Mouse (Mus musculus) ES-E14 (cell line): ENCODE results near the gene Rragd. TPM values are rescaled to one million over a fixed set of nuclear protein-coding genes. Genes with fewer than 3 reads are reported as not detected.

Experiments used
- DNase-seq: peaks from one replicate; pipeline ENCODE4 v3.0.0-alpha.2; 2013; ENCODE audit warnings: low read depth, low spot score
- H3K27ac ChIP-seq: 2 replicates; pipeline ENCODE4 v1.5.1; 2012; ENCODE audit warnings: low read depth, mild to moderate bottlenecking, low read length, moderate library complexity, mixed read lengths; ENCODE audit not compliant: poor library complexity, insufficient read depth, severe bottlenecking
- H3K36me3 ChIP-seq: 2 replicates; pipeline ENCODE4 v1.6.1; 2012; ENCODE audit warnings: mild to moderate bottlenecking, low read length, moderate library complexity, mixed read lengths; ENCODE audit not compliant: control insufficient read depth, poor library complexity, insufficient read depth, severe bottlenecking
- H3K4me1 ChIP-seq, 2 experiments: fragments of 150-350 bp in 1 of 2; sonication (generic) in 1 of 2; 2 replicates each; pipeline ENCODE4 v1.6.1; 2012; ENCODE audit warnings: low read length in 2 of 2, mild to moderate bottlenecking in 1 of 2, mixed read lengths in 1 of 2; ENCODE audit not compliant: control insufficient read depth in 2 of 2, insufficient read depth in 2 of 2, poor library complexity in 1 of 2
- H3K4me3 ChIP-seq, 2 experiments: fragments of 150-350 bp in 1 of 2; sonication (generic) in 1 of 2; 2 replicates each; pipeline ENCODE4 v1.5.1; 2012; ENCODE audit warnings: low read length in 2 of 2, low read depth in 1 of 2, mild to moderate bottlenecking in 1 of 2, mixed read lengths in 1 of 2; ENCODE audit not compliant: insufficient read depth in 1 of 2, poor library complexity in 1 of 2, severe bottlenecking in 1 of 2
- H3K9ac ChIP-seq: 2 replicates; pipeline ENCODE4 v1.6.1; 2012; ENCODE audit warnings: low read depth, mild to moderate bottlenecking, low read length, mixed read lengths; ENCODE audit not compliant: poor library complexity, insufficient read depth, severe bottlenecking
- H3K9me3 ChIP-seq: fragments of 150-350 bp; sonication (generic); 2 replicates; pipeline ENCODE4 v1.6.1; 2012; ENCODE audit warnings: low read depth, mild to moderate bottlenecking, low read length; ENCODE audit not compliant: control insufficient read depth, insufficient read depth
- CHD2 ChIP-seq: IDR thresholded peaks from 2 replicates; pipeline ENCODE4 v1.6.1; 2014; ENCODE audit warnings: mild to moderate bottlenecking, low read depth, low read length, inconsistent platforms
- HCFC1 ChIP-seq: IDR thresholded peaks from 2 replicates; pipeline ENCODE4 v1.6.1; 2012; ENCODE audit warnings: low read length, inconsistent platforms, borderline replicate concordance; ENCODE audit not compliant: insufficient read depth
- MAFK ChIP-seq: IDR thresholded peaks from 2 replicates; pipeline ENCODE4 v1.6.1; 2014; ENCODE audit warnings: mild to moderate bottlenecking, low read depth, low read length, inconsistent platforms; ENCODE audit not compliant: insufficient read depth
- ZC3H11A ChIP-seq: IDR thresholded peaks from 2 replicates; pipeline ENCODE4 v1.6.1; 2012; ENCODE audit warnings: low read depth, mild to moderate bottlenecking, inconsistent platforms, low read length, borderline replicate concordance
- ZNF384 ChIP-seq: IDR thresholded peaks from 2 replicates; pipeline ENCODE4 v1.6.1; 2012; ENCODE audit warnings: low read depth, low read length, inconsistent platforms
- in situ Hi-C, 2 experiments: fragments of 600-800 bp; cut with MboI; formaldehyde crosslinking; loops; one replicate each; pipeline ENCODE4 v1.15.1; 2025; ENCODE audit warnings: low sequenced_read_pairs in 2 of 2, inconsistent platforms in 1 of 2; ENCODE audit not compliant: unreplicated experiment in 2 of 2
- total RNA-seq: library from RNA; depleted of rRNA; stranded (reverse); fragments of 300-350 nt; gene quantifications from 2 replicates; pipeline ENCODE4 v1.2.3, GENCODE M21; 2012

Rragd gene
- total RNA-seq, 1 experiment, result 14.4 TPM

- Histone ChIP-seq H3K36me3 (no peaks in the 10 kb centered on the region), H3K9ac (peak overlapping the region; percentile 80), H3K27ac (peak overlapping the region; percentile 4), H3K9me3 (no peaks in the 10 kb centered on the region), H3K4me1 (peaks cover 4 to 25% of the 10 kb centered on the region in 2 experiments; a peak in 2 of 4 replicates), H3K4me3 (peak overlapping the region; percentile 79 to 80)
- no peak for TF ChIP-seq ZC3H11A
- TF ChIP-seq MAFK, result no peak
- TF ChIP-seq CHD2, result no peak
- TF ChIP-seq ZNF384, result no peak
- TF ChIP-seq HCFC1, result no peak
- no peak for DNase-seq
- in situ Hi-C loops, result no loop called here
Measured at GRCm38 (mm10) chr4:32983176-32984155, 629 bp downstream of the Rragd start.

GRCm38 (mm10) chr4:32984242-32984641 is 1.4 kb downstream of the Rragd start:
- no peaks in the 10 kb centered on the region for H3K9me3 ChIP-seq
- DNase-seq, result no peak
- peak overlapping the region; percentile 79 to 80 for H3K4me3 ChIP-seq
- no peak overlapping the region for H3K9ac ChIP-seq
- in situ Hi-C loops, result no loop called here
- H3K36me3 ChIP-seq, result no peaks in the 10 kb centered on the region
- peaks cover 4 to 25% of the 10 kb centered on the region in 2 experiments; a peak in 2 of 4 replicates for H3K4me1 ChIP-seq
- TF ChIP-seq ZNF384 (no peak), MAFK (no peak), ZC3H11A (no peak), HCFC1 (no peak), CHD2 (no peak)
- H3K27ac ChIP-seq, result peak overlapping the region; percentile 22; the same call in 1 of the 2 replicates

- Histone ChIP-seq H3K27ac (peak overlapping the region; percentile 54; the same call in 1 of the 2 replicates), H3K4me3 (peak overlapping the region; percentile 79 to 80; a peak in 3 of 4 replicates), H3K9ac (no peak overlapping the region), H3K9me3 (no peaks in the 10 kb centered on the region), H3K36me3 (no peaks in the 10 kb centered on the region), H3K4me1 (peaks cover 4 to 22% of the 10 kb centered on the region in 2 experiments; a peak in 2 of 4 replicates)
- DNase-seq, result no peak
- in situ Hi-C loops, result no loop called here
- no peak; the same call in 1 of the 2 replicates for TF ChIP-seq ZC3H11A
- no peak for TF ChIP-seq ZNF384
- no peak for TF ChIP-seq MAFK
- no peak for TF ChIP-seq HCFC1
- TF ChIP-seq CHD2, result no peak
Measured at GRCm38 (mm10) chr4:32984801-32985675, 2.2 kb downstream of the Rragd start.

GRCm38 (mm10) chr4:32985684-32986083 is 2.8 kb downstream of the Rragd start:
- Histone ChIP-seq H3K4me3 (0 out of 4 replicates have a peak overlapping the region, but pooled peaks of 1 of the 2 experiments have one; percentile 12), H3K4me1 (peaks cover 4 to 17% of the 10 kb centered on the region in 2 experiments; a peak in 2 of 4 replicates), H3K9ac (no peak overlapping the region), H3K9me3 (no peaks in the 10 kb centered on the region), H3K27ac (no peak overlapping the region), H3K36me3 (no peaks in the 10 kb centered on the region)
- in situ Hi-C loops, result no loop called here
- no peak for TF ChIP-seq HCFC1
- TF ChIP-seq ZNF384, result no peak
- no peak for TF ChIP-seq MAFK
- no peak for TF ChIP-seq CHD2
- TF ChIP-seq ZC3H11A, result no peak
- no peak for DNase-seq
